Mouse (Mus musculus) bone marrow macrophage, adult 2 months (primary cell): ENCODE measurements around the gene Spata32.

ENCODE experiments used
- CTCF ChIP-seq: IDR thresholded peaks from 2 replicates; pipeline ENCODE4 v1.5.1; 2012; ENCODE audit warnings: low read depth, mild to moderate bottlenecking, low read length, moderate library complexity
- POLR2A ChIP-seq: IDR thresholded peaks from 2 replicates; pipeline ENCODE4 v1.6.1; 2012; ENCODE audit warnings: mild to moderate bottlenecking, low read depth, low read length, borderline replicate concordance

DNA sequence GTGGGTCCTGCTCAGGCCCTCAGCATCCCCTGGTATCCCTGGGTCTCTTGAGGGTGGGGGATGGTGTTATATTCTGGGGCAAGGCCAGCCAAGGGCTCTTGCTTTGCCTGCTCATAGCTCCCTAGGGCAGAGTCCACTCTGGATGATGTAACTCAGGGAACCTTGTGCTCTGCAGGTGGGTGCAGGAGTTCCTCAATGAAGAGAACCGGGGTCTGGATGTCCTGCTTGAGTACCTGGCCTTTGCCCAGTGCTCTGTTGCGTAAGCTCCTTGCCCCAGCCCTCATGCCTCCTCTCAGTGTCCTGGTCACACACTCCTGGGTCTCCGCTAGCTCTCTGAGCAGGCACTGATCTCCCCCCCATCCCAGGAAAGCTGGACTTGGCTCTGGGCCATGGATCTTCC is 36.3 kb downstream of the Spata32 start:
- TF ChIP-seq CTCF (no peak), POLR2A (no peak)
